Mouse (Mus musculus) left cerebral cortex, postnatal 10 days (tissue): Measurements from ENCODE around the gene Baiap2. TPM values are rescaled to one million over a fixed set of nuclear protein-coding genes. Genes with fewer than 3 reads are reported as not detected.
A peak's percentile ranks its signal among the peaks of the same experiment; 100 is the strongest.

Experiments
- DNase-seq, 2 experiments: peaks; one replicate each; pipeline ENCODE4 v3.0.0; 2021 to 2022; ENCODE audit warnings: low spot score in 2 of 2, mixed read lengths in 1 of 2; ENCODE audit errors: extremely low spot score in 1 of 2
- intact Hi-C: fragments of 180-260 bp; cut with DNase I; formaldehyde crosslinking; loops from one replicate; pipeline ENCODE4 v1.15.1; 2025
- total RNA-seq, 2 experiments: library from RNA; stranded (reverse); gene quantifications; 2 replicates each; pipeline ENCODE4 v1.2.3; 2021

Gene Baiap2
- total RNA-seq, 2 experiments from 2014 or later, result 116 to 122 TPM

DNA sequence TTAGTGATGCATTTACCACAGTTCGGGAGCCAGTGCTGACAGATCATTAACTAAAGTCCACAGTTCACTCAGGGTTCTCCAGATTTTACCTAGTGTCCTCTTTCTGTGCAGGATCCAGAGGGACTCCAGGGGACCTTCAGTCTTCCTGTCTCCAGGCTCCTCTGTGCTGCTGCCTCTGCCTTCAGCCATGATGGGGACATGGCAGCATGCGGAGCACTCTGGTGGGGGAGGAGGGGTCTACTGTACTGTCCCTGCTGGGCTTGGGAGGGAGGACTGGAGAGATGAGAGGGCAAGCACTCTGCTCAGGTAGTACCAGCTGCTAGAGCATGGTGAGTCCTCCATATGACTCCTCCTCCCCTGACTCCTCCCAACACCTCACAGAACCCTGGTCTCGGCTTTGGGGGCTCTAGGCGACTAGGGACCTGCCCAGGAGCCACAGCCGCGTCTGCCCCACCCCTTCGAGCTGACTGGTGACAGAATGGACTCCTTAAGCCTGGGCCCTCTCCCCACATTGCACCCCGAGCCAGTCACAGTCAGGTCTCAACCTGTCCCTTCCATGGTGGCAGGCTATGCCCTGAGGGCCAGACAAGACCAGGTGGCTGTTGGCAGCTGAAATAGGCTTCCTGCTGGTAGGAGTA is 3.4 kb upstream of the Baiap2 start:
- no peak for DNase-seq
- intact Hi-C loops, result no loop called here

DNA sequence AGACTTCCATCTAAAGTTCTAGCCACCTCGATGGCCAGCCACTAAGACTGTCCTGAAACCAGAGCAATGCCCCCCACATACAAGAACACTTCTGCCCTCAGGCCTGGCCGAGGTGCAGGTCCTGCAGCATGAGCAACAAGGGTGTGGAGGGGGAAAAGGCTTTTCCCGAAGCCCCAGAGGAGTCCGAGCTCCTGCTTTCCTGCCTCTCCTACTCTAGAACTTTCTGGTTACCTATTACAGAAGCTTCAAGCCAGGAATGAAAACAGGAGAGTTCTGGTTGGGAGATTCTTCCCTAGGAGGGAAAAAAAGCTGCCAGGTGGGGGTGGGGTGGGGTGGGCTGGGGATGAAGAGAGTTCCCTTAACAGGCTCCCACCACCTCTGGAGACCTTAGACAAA is 2.9 kb upstream of the Baiap2 start:
- intact Hi-C loops, result loop anchor here (5.0 kb wide), 1 partner anchor 32 kb away; no protein-coding TSS in a partner anchor
- no peak for DNase-seq

- DNase-seq, result peak in 1 of 2 experiments; percentile 66
- intact Hi-C loops, result loop anchor here (5.0 kb wide), 1 partner anchor 33 kb away; no protein-coding TSS in a partner anchor
Measured at GRCm38 (mm10) chr11:119940142-119940541, 2.4 kb upstream of the Baiap2 start.

GRCm38 (mm10) chr11:119941794-119942193 is 769 bp upstream of the Baiap2 start:
- no peak for DNase-seq
- intact Hi-C loops, result loop anchor here (5.0 kb wide), 1 partner anchor 34 kb away; no protein-coding TSS in a partner anchor

GRCm38 (mm10) chr11:119942201-119942726 is 299 bp upstream of the Baiap2 start:
- DNase-seq, result no peak
- intact Hi-C loops, result loop anchor here (5.0 kb wide), 1 partner anchor 35 kb away; no protein-coding TSS in a partner anchor

DNA sequence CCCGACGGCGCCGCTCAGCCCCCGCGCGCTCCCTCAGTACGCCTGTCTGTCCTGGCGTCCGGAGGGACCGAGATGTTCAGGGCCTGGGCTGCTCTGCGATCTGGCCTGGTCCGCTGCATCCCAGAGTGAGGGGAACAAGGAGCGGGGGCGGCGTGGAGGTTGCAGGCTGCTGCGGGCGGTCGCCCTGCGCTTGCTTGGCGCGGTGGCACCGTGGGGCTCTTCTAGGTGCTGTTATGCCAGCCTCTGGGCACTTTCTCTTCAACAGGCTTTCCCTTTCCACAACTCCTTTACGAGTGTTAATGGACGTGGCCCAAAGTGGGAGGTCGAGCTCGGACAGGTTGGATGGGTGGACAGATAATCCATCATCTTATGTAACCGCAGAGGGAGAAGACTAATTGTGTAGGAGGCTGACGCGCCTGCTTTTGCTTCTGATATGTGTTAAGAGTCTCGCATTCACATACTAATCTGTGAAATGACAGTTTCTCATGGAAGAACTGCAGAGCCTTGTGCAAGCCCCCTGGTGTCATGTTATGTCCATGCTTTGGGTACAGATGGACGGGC is 945 bp downstream of the Baiap2 start:
- intact Hi-C loops, result loop anchor here (5.0 kb wide), 1 partner anchor 36 kb away; no protein-coding TSS in a partner anchor
- DNase-seq, result no peak

DNA sequence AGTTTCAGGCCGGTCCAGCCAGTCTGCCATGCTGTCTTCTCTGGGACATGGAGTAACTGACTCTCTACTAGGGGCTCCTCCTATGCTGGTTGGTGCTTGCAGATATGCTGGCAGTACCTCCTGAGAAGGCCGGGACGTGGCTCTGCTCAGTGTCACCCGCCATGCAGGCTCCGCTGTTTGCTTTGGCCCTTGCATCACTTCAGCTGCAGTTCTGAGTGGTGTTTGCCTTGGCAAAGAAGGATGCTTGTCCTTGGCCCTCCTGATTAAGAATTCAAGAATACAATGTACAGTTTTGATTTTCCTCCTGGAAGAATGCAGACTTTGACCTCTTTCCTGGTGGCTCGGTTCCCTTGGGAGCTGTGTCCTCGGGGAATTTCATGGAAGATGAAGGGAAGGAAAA is 2.8 kb downstream of the Baiap2 start:
- intact Hi-C loops, result no loop called here
- DNase-seq, result peak in 1 of 2 experiments; percentile 57

DNA sequence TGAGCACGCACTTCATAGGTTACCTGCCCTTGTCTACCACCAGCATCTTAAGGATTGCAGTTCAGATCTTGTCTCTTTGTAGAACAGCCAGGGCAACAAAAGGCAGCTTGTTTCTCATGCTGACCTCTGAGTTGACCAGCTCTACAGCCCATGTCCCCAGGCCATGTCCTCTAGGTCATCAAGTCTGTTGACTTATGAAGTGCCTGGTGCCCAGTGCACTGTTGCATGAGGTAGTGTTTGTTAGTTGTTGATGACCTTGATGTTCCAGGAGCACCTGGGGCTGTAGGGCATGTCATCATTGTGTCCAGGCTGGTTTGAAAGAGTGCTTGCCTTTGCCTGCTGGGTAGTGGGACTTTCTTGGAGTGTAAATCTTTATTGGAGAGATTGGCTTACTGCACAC is 4.9 kb downstream of the Baiap2 start:
- intact Hi-C loops, result no loop called here
- no peak for DNase-seq

- DNase-seq, result no peak
- intact Hi-C loops, result no loop called here
Measured at GRCm38 (mm10) chr11:119947897-119948296, 5.3 kb downstream of the Baiap2 start.

DNA sequence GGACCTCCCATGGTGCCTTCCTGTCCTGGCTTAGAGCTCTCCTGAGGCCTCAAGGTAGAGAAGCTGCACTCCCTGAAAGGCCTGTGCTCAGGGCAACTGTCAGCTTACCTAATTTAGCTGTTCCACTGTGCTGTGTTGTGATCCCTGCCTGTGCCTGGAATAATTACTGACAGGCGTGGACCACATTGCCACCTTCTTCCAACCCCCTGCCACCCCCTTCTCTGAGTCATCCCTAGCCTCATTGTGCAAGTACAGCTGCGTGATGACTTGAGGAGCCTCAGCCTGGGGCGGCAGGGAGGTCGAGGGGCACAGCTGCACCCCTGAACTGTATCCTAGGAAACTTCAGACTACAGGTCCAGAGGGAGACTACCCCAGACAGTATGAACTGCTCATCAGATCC is 5.7 kb downstream of the Baiap2 start:
- intact Hi-C loops, result no loop called here
- no peak for DNase-seq

GRCm38 (mm10) chr11:119948803-119949202 is 6.2 kb downstream of the Baiap2 start:
- DNase-seq, result no peak
- intact Hi-C loops, result no loop called here

- intact Hi-C loops, result no loop called here
- DNase-seq, result no peak
Measured at GRCm38 (mm10) chr11:119950535-119950934, 8.0 kb downstream of the Baiap2 start.

DNA sequence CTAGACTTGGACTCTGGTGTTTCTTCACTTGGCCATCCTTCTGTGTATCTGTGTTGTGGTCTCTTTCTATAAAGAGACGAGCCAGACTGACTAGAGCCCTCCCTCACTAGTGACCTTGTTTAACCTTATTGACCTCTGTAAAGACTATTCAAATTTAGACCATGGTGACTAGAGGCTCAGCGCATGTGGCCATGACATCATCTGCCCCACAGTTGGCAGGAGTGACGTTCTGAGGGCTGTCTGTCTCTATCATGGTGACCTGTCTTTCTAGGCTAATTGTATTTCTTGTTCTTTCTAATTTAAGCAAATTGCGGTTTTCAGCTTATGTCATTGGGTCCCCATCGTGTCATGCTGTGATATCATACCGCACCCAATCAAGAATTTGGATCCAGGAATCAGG is 8.8 kb downstream of the Baiap2 start:
- intact Hi-C loops, result no loop called here
- no peak for DNase-seq

DNA sequence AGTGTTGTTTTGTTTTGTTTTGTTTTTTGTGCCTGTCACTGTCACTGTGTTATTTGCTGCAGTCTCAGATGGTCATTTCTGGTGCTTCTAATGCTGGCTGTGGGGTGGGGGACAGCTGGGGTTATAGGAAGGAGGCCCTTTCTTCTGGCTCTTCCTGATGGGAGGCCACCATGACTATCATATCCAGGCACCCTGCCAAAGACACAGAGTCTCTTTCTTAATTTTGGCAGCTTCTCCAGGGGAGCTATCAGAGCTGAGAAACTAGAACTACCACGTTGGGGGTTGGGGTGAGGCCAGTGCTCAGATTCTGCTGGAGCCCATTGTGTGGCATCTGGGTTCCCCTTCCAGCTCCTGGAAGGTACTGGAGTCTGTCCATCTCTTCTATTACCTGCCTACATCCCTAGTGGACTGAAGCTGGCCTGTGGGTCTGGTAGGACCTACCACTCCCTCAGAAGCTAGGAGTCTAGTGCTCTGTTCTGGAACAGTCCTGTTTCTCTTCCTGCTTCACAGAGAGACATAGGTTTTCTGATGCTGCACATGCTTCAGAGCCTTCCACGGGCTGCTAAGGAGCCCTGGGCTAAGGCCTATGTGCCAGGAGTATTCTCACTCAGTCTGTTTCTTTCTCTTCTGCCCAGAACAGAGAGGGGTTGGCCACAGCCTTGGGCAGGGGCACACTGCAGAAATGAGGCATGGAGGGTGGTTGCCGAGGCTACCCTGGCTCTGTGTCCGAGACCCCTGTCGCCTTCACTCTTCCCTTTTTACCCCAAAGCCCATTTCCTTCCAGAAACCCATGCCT is 10.1 kb downstream of the Baiap2 start:
- DNase-seq, result peak in 1 of 2 experiments; percentile 66

DNA sequence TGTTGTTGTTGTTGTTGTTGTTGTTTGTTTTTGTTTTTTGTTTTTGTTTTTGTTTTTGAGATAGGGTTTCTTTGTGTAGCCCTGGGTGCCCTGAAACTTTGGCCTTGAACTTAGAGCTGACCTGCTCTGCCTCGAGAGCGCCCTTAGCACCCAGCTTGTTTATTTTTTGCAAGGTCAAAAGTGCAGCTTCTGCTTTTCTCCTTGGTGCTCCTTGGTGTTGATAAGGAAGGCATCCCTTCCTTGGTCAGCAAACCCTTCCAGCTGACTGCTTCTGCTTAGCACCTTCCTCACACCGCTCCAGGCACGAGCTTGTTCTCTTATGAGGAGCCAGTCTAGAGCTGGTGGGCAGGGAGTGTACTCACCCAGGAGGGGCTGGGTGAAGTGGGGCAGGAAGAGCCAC is 11.7 kb downstream of the Baiap2 start:
- no peak for DNase-seq
- intact Hi-C loops, result no loop called here

More for the DNA sequence above, 10.1 kb downstream of the Baiap2 start:
- intact Hi-C loops, result no loop called here

GRCm38 (mm10) chr11:119954749-119955337 is 12.3 kb downstream of the Baiap2 start:
- intact Hi-C loops, result no loop called here
- DNase-seq, result no peak

- intact Hi-C loops, result no loop called here
- DNase-seq, result no peak
Measured at GRCm38 (mm10) chr11:119955432-119955831, 12.9 kb downstream of the Baiap2 start.

DNA sequence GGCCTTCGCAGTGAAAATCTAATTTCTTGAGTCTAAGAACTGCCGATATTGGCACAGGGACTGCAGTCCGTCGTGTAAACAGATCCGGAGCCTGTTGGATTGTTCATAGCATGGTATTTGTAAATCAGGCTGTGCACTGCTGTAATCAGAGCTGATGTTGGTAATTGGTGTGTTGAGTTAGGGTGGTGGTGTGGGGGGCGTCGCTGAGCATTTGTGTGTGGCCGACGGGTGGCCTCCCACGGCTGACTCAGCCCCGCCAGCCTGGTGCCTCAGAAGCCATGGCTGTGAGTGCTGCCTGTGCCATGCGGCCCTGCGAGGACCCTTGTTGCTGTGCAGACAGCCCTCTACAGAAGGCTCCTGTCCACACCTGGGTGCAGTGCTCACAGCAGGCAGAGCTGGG is 14.0 kb downstream of the Baiap2 start:
- intact Hi-C loops, result no loop called here
- no peak for DNase-seq

DNA sequence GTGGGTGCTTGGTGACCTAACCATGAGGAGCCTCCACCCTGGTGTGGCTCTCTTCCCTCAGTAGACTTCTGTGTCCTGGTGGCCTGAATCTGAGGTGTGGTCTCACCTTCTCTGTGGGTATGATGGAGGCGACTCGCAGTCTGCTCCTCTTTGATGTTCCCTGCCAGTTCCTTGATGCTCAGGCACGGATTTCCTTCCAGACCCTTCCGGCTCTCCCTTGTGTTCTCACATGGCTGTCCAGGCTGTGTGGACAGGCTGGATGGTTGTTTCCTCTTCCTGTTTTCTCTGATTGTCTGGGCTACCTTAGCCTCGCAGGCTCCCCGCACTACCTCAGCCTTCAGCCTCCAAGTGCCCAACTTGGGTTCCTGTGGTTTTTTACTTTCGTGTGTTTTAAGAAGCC is 16.3 kb downstream of the Baiap2 start:
- DNase-seq, result peak in 1 of 2 experiments; percentile 62
- intact Hi-C loops, result no loop called here
